Mouse (Mus musculus): Measurements from ENCODE around the gene Src.

GRCm38 (mm10) chr2:157430667-157431429, 12.6 kb downstream of the Src start:
- TF ChIP-seq ZNF384 (IDR thresholded peaks at IDR 0.05; ENCODE audit: low read depth, low read length) (no peak), HCFC1 (IDR thresholded peaks at IDR 0.05; ENCODE audit: borderline replicate concordance, insufficient read depth, low read length) (no peak)
